Comparison of ENCODE assay signal across 9 mouse cellular contexts in the genomic region with DNA sequence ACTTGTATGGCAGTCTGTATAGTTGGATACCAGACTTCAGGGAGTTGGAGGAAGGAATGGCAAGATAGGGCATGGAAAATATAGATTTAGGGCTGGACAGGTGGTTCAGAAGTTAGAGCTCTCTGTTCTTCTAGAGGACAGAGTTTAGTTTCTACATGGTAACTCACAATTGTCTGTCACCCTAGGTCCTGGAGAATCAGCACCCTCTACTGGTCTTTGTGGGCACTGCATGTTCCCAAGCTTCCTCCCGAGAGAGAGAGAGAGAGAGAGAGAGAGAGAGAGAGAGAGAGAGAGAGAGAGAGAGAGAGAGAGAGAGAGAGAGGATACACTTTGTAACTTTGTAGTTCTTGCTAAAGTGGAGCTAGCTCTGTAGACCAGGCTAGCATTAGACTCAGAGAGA. TPM values are rescaled to one million over a fixed set of nuclear protein-coding genes. Genes with fewer than 3 reads are reported as not detected.
DNase-seq lines count a peak whose midpoint lies in the region; ATAC-seq lines count a peak whose summit lies in the region.
"Had no signal": no experiment of that assay in that cellular context is flagged by ENCODE, and none has a peak within 500 bp of the region (broad histone marks: within the 10 kb centered on the region; RNA-seq: fewer than 3 reads in every experiment).

No protein-coding gene starts in this region.

- no peak overlapping the region for H3K4me2 ChIP-seq in heart, embryonic 12.5 days

- 0% methylated on average over 1 of the region's 1 CpGs for WGBS in heart, embryonic 12.5 days

- H3K36me3 ChIP-seq in heart, embryonic 12.5 days, result no peaks in the 10 kb centered on the region

- DNase-seq in heart, adult 8-10 months (ENCODE audit: low spot score), result peak; percentile 11
- peak; percentile 45 for DNase-seq in MN1 (ENCODE audit: low spot score)
- DNase-seq in cerebellum, postnatal 14 days, result peak; percentile 71 to 82
- DNase-seq in heart, postnatal 36 days, result peak; percentile 39 to 69
- DNase-seq in left cerebral cortex, postnatal 10 days (ENCODE audit: extremely low spot score in 1 of 2, low spot score in 2 of 2), result peak; percentile 58 to 76
- DNase-seq in ovary, postnatal 14 days (ENCODE audit: low spot score), result peak; percentile 67
- no peak for DNase-seq in spleen, postnatal 36 days (ENCODE audit: low spot score in 2 of 2)

- no peak overlapping the region for H3K9ac ChIP-seq in heart, embryonic 12.5 days

- no peak for ATAC-seq in heart, embryonic 12.5 days (ENCODE audit: insufficient number of reproducible peaks, low FRiP score)

- H3K27ac ChIP-seq in heart, embryonic 12.5 days (ENCODE audit: poor library complexity, severe bottlenecking), result no peak overlapping the region

- H3K4me1 ChIP-seq in heart, embryonic 12.5 days (replicated peaks), result no peaks in the 10 kb centered on the region

- H3K4me3 ChIP-seq in heart, embryonic 12.5 days, result no peak overlapping the region

- intact Hi-C loops in heart, postnatal 36 days (cut with DNase I), result loop anchor here (1.0 to 2.0 kb wide), 2 partner anchors 76 to 276 kb away; no protein-coding TSS in a partner anchor
- intact Hi-C loops in left cerebral cortex, postnatal 10 days (cut with DNase I), result loop anchor here (2.0 to 10.0 kb wide), 2 partner anchors 76 to 278 kb away; no protein-coding TSS in a partner anchor

- peaks cover 12% of the 10 kb centered on the region for H3K9me3 ChIP-seq in heart, embryonic 12.5 days (replicated peaks)

- 0 out of 2 replicates have a peak, but pooled peaks cover 6% of the 10 kb centered on the region for H3K27me3 ChIP-seq in heart, embryonic 12.5 days (replicated peaks)

RNA-seq across cellular contexts. Expression of gene 4930470P17Rik, which starts 5.1 kb away (rescaled TPM):
- not detected for total RNA-seq in heart, adult 8-10 months (2022)
- not detected in 2 replicates for polyA plus RNA-seq in heart, embryonic 12.5 days (2016; fragmentation: Nextera tagmentation; extraction: Ambion mirVana)
- not detected for total RNA-seq in heart, postnatal 36 days (2021)
- total RNA-seq in left cerebral cortex, postnatal 10 days (2021), result not detected
- polyA plus RNA-seq: lung, embryonic 16.5 days had no signal

Comparison
In these comparisons a context has a peak if more than half of its experiments do, and no peak if none do; other contexts are left out.
1. DNase-seq: peak in heart, adult 8-10 months (single experiment), MN1 (single experiment), cerebellum, postnatal 14 days (2 of 2), heart, postnatal 36 days (2 of 2), left cerebral cortex, postnatal 10 days (2 of 2) and ovary, postnatal 14 days (single experiment); none in spleen, postnatal 36 days (0 of 2).